Mouse (Mus musculus) telencephalon, adult 2 months (tissue): ENCODE results near the gene S100a8.

Experiments
- DNase-seq: peaks from one replicate; pipeline ENCODE4 v3.0.0-alpha.2; 2011; ENCODE audit warnings: low read depth, low spot score

S100a8 gene

DNA sequence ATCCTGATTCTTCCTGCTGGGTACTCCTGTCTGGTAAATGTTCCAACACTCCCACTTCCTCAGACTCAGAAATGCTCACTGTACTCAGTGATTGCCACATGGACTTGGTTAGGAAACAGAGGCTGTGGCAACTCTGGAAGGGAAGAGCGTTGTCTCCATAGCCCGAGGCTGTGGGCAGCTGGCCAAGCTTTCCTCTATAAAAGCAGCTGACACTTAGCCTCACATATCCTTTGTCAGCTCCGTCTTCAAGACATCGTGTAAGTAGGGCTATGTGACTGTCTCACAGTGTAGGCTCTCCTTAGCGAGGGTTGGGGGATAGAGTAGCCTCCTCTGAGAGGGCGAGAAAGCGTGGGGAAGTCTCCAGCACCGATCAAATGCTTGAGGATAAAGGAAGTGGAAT, at the start of gene S100a8:
Gene S100a8 (plus strand): TSS at position 133 of the 400 bp plus-strand sequence.
- no peak for DNase-seq

DNA sequence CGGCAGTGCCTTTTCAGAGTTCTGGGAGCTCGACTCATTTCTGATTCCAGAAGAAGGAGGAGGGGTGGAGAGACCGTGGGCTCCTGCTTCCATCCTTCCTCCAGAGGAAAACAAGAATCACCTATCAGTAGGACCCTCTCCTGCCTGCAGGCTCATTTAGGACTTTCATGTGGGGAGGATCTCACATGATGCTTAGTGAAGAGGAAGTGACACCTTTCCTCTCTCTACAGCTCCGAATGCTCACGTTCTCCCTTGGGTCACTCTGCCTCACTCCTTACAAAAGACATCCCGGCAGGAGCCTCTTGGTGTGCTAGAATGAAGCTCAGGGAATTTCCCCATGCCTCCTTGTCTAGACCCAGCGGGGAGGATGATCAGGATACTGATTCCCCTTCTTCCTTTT, 47.2 kb upstream of the S100a8 start:
- no peak for DNase-seq

GRCm38 (mm10) chr3:90623435-90624071, 45.2 kb upstream of the S100a8 start:
- DNase-seq = no peak

DNA sequence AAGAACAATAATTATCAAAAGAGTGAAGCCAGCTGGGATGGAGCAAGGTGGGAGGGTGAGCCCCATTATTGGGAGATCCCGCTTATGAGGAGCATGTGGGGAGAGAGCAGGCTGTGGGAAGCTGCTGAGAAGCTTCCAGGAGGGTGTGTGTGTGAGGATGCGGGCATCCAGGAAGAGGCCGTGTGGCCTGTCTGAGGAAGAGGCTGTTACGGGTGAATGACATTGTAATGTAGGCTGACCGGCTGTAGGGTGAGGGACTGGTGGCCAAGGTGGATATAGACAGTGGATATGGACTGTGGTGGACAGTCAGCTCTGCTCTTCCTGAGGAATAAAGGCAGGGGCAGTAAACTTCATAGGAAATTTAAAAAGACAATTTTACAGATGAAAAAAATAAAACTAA, 43.3 kb upstream of the S100a8 start:
- DNase-seq = no peak

- DNase-seq = no peak
These were observed 42.3 kb upstream of the S100a8 start for GRCm38 (mm10) chr3:90626266-90627021.

- DNase-seq = no peak
These were observed 41.4 kb upstream of the S100a8 start for GRCm38 (mm10) chr3:90627366-90627765.

- no peak for DNase-seq
These were observed 41.0 kb upstream of the S100a8 start for GRCm38 (mm10) chr3:90627807-90628206.

GRCm38 (mm10) chr3:90629298-90629697, 39.5 kb upstream of the S100a8 start:
- DNase-seq = no peak

DNA sequence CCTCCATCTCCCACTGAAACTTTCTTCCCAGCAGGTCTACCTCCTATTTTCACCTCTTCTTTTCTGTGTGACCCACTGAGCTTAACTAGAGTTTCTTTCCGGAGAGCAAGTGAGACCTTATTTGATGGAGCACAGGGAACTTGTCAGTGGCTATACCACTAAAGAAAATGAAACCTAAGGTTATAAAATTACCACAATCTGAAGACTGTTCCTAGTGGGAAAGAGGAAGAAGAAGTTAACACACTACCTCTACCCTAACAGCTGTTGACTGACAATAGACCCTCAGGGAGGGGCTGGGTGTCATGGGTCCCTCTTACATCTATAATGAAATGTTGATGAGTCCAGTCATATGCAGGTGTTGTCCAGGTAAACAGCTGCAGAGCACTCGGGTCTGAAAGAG, 36.8 kb upstream of the S100a8 start:
- DNase-seq = no peak

- DNase-seq = no peak
These were observed 30.1 kb upstream of the S100a8 start for GRCm38 (mm10) chr3:90638511-90639275.

DNA sequence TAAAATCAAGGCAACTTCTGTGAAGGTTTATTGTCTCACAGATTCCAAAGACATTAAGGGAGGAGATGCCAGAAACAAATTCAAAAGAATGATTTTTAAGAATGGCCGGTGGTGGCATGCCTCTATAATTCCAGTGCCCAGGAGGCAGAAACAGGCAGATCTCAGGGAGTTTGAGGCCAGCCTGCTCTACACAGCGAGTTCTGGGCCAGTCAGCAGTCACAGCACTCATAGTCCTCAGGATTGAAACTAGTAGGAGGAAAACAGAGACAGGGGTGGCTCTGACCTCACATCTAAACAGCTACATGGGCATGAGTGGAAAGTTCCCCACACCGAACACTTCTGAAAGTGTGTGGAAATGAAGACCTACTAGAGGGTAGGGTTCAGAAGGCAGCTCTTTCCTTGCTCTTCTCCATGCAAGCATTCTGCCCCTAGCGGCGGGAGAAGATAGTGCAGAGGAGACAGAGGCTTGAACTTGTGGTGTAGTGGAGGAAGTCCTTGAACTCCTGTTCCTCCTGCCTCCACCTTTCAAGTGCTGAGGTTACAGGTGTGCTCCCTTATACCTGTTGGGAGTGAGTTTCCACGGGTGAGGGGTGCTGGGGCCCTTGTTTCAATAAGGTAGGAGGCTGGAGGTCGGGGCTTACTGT, 29.1 kb upstream of the S100a8 start:
- DNase-seq = no peak

- DNase-seq = no peak
These were observed 27.8 kb upstream of the S100a8 start for GRCm38 (mm10) chr3:90640981-90641380.

GRCm38 (mm10) chr3:90644220-90644619, 24.6 kb upstream of the S100a8 start:
- DNase-seq = no peak

GRCm38 (mm10) chr3:90647291-90647690, 21.5 kb upstream of the S100a8 start:
- DNase-seq = no peak

DNA sequence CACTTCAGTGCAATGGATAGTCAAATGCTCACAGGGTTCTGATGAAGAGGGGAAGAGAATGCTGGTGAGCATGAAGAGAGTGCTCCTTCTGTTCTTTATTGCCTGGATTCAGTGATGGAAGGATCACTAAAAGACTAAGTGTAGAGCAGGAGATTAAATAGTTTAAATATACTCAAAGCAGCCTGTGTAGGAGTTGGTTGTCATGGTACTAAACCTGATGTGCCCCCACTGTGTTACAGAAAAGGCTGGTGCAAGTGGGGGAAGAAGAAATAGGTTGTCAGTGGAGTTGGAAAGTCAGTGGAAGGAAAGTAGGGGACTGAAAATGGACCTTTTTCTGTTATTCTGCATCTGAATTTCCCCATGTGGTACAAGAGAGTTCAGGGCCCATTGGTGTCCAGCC, 19.8 kb upstream of the S100a8 start:
- DNase-seq = peak; percentile 61

GRCm38 (mm10) chr3:90649832-90650231, 18.9 kb upstream of the S100a8 start:
- DNase-seq = no peak

DNA sequence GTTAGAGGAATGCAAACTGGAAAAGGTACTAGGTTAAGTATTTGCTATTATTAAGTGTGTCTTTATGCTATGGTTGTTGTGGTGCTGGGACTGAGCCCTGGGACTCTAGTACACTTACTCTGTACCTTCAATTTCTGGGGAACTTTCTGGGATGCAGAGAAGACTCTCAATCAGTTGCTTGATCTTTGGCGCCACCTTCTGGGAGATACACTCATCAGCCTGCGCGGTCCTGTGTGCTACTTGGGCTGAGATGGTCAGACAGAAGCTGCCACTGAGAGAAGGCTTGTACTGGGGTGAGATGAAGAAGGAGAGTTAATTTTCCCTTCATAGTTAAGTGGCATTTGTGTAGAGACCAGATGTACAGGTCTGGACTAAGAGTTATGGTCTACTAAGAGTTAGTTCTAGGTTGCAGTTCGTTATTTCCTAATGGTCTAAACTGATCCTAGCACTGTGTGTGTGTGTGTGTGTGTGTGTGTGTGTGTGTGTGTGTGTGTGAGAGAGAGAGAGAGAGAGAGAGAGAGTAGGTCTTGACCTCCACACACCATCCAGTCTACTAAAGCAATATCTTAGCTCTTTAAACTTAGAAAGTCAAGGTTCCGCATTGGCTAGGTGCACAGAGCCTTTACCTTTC, 15.8 kb upstream of the S100a8 start:
- DNase-seq = peak; percentile 54

- no peak for DNase-seq
These were observed 15.1 kb upstream of the S100a8 start, which contains the start of gene S100a7a for GRCm38 (mm10) chr3:90653717-90654116. S100a7a (plus strand) TSS chr3:90654017.

DNA sequence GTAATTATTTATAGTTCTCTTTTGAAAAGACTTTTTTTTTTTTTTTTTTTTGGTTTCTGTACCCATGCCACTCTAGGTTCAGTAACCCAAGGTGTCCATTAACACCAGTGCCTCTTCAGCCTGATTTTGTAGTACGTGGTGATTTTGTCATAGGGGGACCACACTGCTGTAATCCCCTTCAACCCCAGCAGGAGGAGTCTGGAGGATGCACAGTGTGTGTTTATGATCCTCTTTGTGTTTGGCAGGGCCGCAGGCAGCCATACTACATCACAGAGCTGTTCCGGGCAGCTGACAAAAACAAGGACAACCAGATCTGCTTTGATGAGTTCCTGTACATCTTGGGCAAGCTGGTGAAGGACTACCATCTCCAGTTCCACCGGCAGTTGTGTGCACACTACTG, 11.4 kb upstream of the S100a8 start:
- no peak for DNase-seq

DNA sequence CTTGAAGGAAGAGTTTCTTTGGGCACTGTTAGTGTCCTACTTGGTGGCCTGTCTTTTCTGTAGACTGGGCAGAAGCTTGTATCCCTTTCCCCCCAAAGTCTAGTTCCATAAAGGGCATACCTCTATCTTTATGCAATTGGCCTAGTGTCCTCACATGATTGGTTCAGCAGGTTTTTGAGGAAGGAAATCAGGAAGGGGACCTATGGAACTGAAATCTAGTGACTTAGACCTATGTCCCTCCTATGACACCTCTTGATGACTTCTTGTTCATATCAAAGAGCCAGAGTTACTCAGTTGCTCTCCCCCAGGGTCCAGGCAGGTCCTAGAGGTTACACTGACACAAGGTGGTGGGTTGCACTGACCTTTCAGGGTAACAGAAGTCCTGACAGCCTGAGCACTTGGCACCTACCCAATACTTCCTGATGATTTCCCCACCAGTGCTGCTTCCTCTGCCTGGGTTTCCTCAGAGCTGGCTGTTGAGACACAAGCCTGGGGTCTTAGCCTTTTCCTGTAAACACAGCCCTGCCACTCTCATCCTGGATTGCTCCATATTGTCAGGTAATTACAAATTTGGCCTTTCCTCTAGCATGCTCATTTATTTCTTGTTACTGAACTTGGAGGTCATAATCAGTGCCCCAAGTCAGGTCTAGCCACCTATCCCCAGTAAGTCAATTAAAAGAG, 9.3 kb upstream of the S100a8 start:
- no peak for DNase-seq

DNA sequence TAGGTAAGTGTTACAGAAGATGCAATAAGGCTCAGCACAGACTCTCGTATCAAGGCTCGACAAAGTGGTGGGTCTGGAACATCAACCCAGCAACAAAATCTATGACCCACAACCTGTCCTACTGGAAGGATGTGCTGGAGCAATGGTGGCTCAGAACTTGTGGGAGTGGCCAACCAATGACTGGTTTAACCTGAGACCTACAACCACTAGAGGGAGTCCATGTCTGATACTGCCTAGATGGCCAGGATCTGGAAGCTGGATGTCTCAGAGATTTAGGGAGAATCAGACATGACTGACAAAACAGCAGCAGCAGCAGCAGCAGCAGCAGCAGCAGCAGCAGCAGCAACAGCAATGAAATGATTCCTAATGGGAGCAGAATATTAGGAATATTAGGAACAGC, 4.6 kb upstream of the S100a8 start:
- DNase-seq = no peak
